Mouse (Mus musculus) E14TG2a.4 (cell line): ENCODE measurements around the gene Hcn2.

ENCODE experiments used
- CTCF ChIP-seq: conservative IDR thresholded peaks from 2 replicates; pipeline ENCODE4 v1.5.1; 2014; ENCODE audit warnings: low read length
- NANOG ChIP-seq: IDR thresholded peaks from 2 replicates; pipeline ENCODE4 v1.6.1; 2014; ENCODE audit warnings: borderline replicate concordance, low read length, mixed read lengths

GRCm38 (mm10) chr10:79762875-79763274 is 46.4 kb downstream of the Hcn2 start:
- TF ChIP-seq CTCF (no peak), NANOG (no peak)
